Mouse (Mus musculus) erythroblast, embryonic 14.5 days (primary cell): Measurements from ENCODE around the gene Setmar.

ENCODE experiments used
- GATA1 ChIP-seq: IDR thresholded peaks from 2 replicates; pipeline ENCODE4 v1.6.1; 2012; ENCODE audit warnings: low read length, inconsistent platforms, mixed read lengths
- TAL1 ChIP-seq: IDR thresholded peaks from 3 replicates; pipeline ENCODE4 v1.6.1; 2012; ENCODE audit warnings: low read length, inconsistent platforms, mixed read lengths

GRCm38 (mm10) chr6:108093449-108093848 is 28.6 kb downstream of the Setmar start:
- TF ChIP-seq GATA1 (no peak), TAL1 (no peak)
